In genomic region chr17:45630992-45631391, GRCm38 (mm10) we compare ENCODE assay signal across 11 mouse cellular contexts. TPM values are rescaled to one million over a fixed set of nuclear protein-coding genes. Genes with fewer than 3 reads are reported as not detected.
DNase-seq lines count a peak whose midpoint lies in the region; ATAC-seq and TF ChIP-seq lines count a peak whose summit lies in the region.
"Had no signal": no experiment of that assay in that cellular context is flagged by ENCODE, and none has a peak within 500 bp of the region (broad histone marks: within the 10 kb centered on the region; RNA-seq: fewer than 3 reads in every experiment).

No protein-coding gene starts in this region.

- no peak overlapping the region for H3K4me3 ChIP-seq in kidney, embryonic 16.5 days (ENCODE audit: low read length)
- H3K4me3 ChIP-seq in forebrain, embryonic 10.5 days = peak overlapping the region; percentile 60
- no peak overlapping the region; the same call in 1 of the 2 replicates for H3K4me3 ChIP-seq in hindbrain, embryonic 16.5 days (ENCODE audit: low read length)
- peak overlapping the region; percentile 7 for H3K4me3 ChIP-seq in myocyte

- peaks cover 20% of the 10 kb centered on the region for H3K4me1 ChIP-seq in kidney, embryonic 16.5 days (ENCODE audit: insufficient read depth, low read length)
- peaks cover 30% of the 10 kb centered on the region for H3K4me1 ChIP-seq in forebrain, embryonic 10.5 days
- peaks cover 12% of the 10 kb centered on the region for H3K4me1 ChIP-seq in hindbrain, embryonic 16.5 days (ENCODE audit: control insufficient read depth, insufficient read depth, low read depth, low read length)

- 48% methylated on average over 3 of the region's 3 CpGs for WGBS in kidney, embryonic 16.5 days
- 53% methylated on average over 3 of the region's 3 CpGs for WGBS in forebrain, embryonic 10.5 days
- 49% methylated on average over 3 of the region's 3 CpGs for WGBS in hindbrain, embryonic 16.5 days

- no peak for TF ChIP-seq POLR2A in myocyte (IDR thresholded peaks at IDR 0.05; ENCODE audit: insufficient read length, low read depth)

- no peak overlapping the region for H3ac ChIP-seq in myocyte (ENCODE audit: control insufficient read depth, insufficient read length)

- no peak overlapping the region for H3K9ac ChIP-seq in kidney, embryonic 16.5 days (replicated peaks; ENCODE audit: low read length)
- H3K9ac ChIP-seq in hindbrain, embryonic 16.5 days (ENCODE audit: low read depth, low read length) = no peak overlapping the region; the same call in 1 of the 2 replicates

- DNase-seq in kidney, postnatal 4 days = no peak
- DNase-seq in forebrain, embryonic 10.5 days (ENCODE audit: extremely low spot score, low spot score) = no peak
- no peak for DNase-seq in spleen, postnatal 14 days (ENCODE audit: low spot score in 2 of 2)
- DNase-seq in cerebellum, postnatal 10 days = no peak
- no peak for DNase-seq in left cerebral cortex, postnatal 4 days

- no peak for ATAC-seq in kidney, embryonic 16.5 days (ENCODE audit: low FRiP score, low TSS enrichment)
- ATAC-seq in hindbrain, embryonic 16.5 days = no peak

- H3K27ac ChIP-seq in kidney, embryonic 16.5 days (ENCODE audit: low read length) = no peak overlapping the region
- H3K27ac ChIP-seq in forebrain, embryonic 10.5 days = peak overlapping the region; percentile 82
- peak overlapping the region; percentile 88; the same call in 1 of the 2 replicates for H3K27ac ChIP-seq in hindbrain, embryonic 16.5 days (ENCODE audit: low read depth, low read length)

- intact Hi-C loops in left cerebral cortex, postnatal 4 days (cut with DNase I) = no loop called here

- no peaks in the 10 kb centered on the region for H3K36me3 ChIP-seq in kidney, embryonic 16.5 days (ENCODE audit: insufficient read depth, low read length)
- no peaks in the 10 kb centered on the region for H3K36me3 ChIP-seq in forebrain, embryonic 10.5 days (replicated peaks)
- H3K36me3 ChIP-seq in hindbrain, embryonic 16.5 days (ENCODE audit: control insufficient read depth, insufficient read depth, low read length) = no peaks in the 10 kb centered on the region
- no peaks in the 10 kb centered on the region for H3K36me3 ChIP-seq in myocyte (ENCODE audit: control insufficient read depth, insufficient read depth)

- no peaks in the 10 kb centered on the region for H3K9me3 ChIP-seq in kidney, embryonic 16.5 days (ENCODE audit: low read length)
- no peaks in the 10 kb centered on the region for H3K9me3 ChIP-seq in forebrain, embryonic 10.5 days
- H3K9me3 ChIP-seq in hindbrain, embryonic 16.5 days (ENCODE audit: control insufficient read depth, low read length) = no peaks in the 10 kb centered on the region

- no peaks in the 10 kb centered on the region for H3K79me2 ChIP-seq in myocyte (ENCODE audit: control insufficient read depth, insufficient read depth)

- H3K4me2 ChIP-seq in kidney, embryonic 16.5 days (replicated peaks; ENCODE audit: low read depth, low read length) = peak overlapping the region; percentile 84
- peak overlapping the region; percentile 69 for H3K4me2 ChIP-seq in hindbrain, embryonic 16.5 days (ENCODE audit: low read length)
- H3K4me2 ChIP-seq in myocyte (ENCODE audit: low read depth) = no peak overlapping the region

- no peaks in the 10 kb centered on the region for H3K27me3 ChIP-seq in kidney, embryonic 16.5 days (ENCODE audit: insufficient read depth, low read length)
- H3K27me3 ChIP-seq in forebrain, embryonic 10.5 days (ENCODE audit: poor library complexity, severe bottlenecking) = no peaks in the 10 kb centered on the region
- H3K27me3 ChIP-seq in hindbrain, embryonic 16.5 days (replicated peaks; ENCODE audit: control insufficient read depth, insufficient read depth, low read length) = no peaks in the 10 kb centered on the region
- no peaks in the 10 kb centered on the region for H3K27me3 ChIP-seq in myocyte (ENCODE audit: control insufficient read depth, insufficient read depth, insufficient read length)

TF ChIP-seq in myocyte, 11 proteins besides CTCF, POLR2A, EP300 and RAD21:
- TF ChIP-seq MYOG (IDR thresholded peaks at IDR 0.05; ENCODE audit: control insufficient read depth in 1 of 3, insufficient read depth in 1 of 3, insufficient read length in 2 of 3, low read depth in 2 of 3) (no peak), MYOD1 (IDR thresholded peaks at IDR 0.05; ENCODE audit: control insufficient read depth in 1 of 3, insufficient read length in 2 of 3, low read depth in 2 of 3) (no peak), TCF12 (IDR thresholded peaks at IDR 0.05; ENCODE audit: insufficient read depth, poor library complexity, severe bottlenecking) (no peak), CEBPB (IDR thresholded peaks at IDR 0.05; ENCODE audit: insufficient read depth, poor library complexity, severe bottlenecking) (no peak), USF1 (IDR thresholded peaks at IDR 0.05; ENCODE audit: low read depth) (no peak), TCF3 (IDR thresholded peaks at IDR 0.05; ENCODE audit: insufficient read length, low read depth) (no peak), SRF (IDR thresholded peaks at IDR 0.05; ENCODE audit: control insufficient read depth, insufficient read length, low read depth) (no peak), REST (IDR thresholded peaks at IDR 0.05; ENCODE audit: insufficient read depth, insufficient read length) (no peak)

RNA-seq across cellular contexts. Expression of gene Capn11, which starts 28.1 kb away (rescaled TPM):
- 0.60 and 0.72 TPM in 2 replicates for polyA plus RNA-seq in kidney, embryonic 16.5 days (2015; fragmentation: Nextera tagmentation; extraction: Ambion mirVana)
- 1.1 and 1.6 TPM in 2 replicates for polyA plus RNA-seq in forebrain, embryonic 10.5 days (2016; fragmentation: Nextera tagmentation; extraction: Ambion mirVana)
- 0.75 and 0.79 TPM in 2 replicates for polyA plus RNA-seq in hindbrain, embryonic 16.5 days (2015; fragmentation: Nextera tagmentation; extraction: Ambion mirVana)
- 0.38 TPM for polyA plus RNA-seq in myocyte (2012; fragmentation: generic; extraction: Trizol)
- 1 to 10 TPM in 1 of 2 experiments, under 1 TPM in 1; 0.14 to 3.6 TPM for total RNA-seq in left cerebral cortex, postnatal 4 days (2021)
- polyA plus RNA-seq: intestine, embryonic 14.5 days; lung, embryonic 14.5 days had no signal

RNA-seq across cellular contexts. Expression of gene Mymx, which starts 29.1 kb away (rescaled TPM):
- 6.2 and 7.4 TPM in 2 replicates for polyA plus RNA-seq in kidney, embryonic 16.5 days (2015; fragmentation: Nextera tagmentation; extraction: Ambion mirVana)
- polyA plus RNA-seq in forebrain, embryonic 10.5 days (2016; fragmentation: Nextera tagmentation; extraction: Ambion mirVana) = 0.27 and 0.30 TPM in 2 replicates
- 1.2 TPM in 1 of 2 replicates, not detected in the other for polyA plus RNA-seq in hindbrain, embryonic 16.5 days (2015; fragmentation: Nextera tagmentation; extraction: Ambion mirVana)
- 576 TPM for polyA plus RNA-seq in myocyte (2012; fragmentation: generic; extraction: Trizol)
- total RNA-seq in left cerebral cortex, postnatal 4 days (2021) = not detected
- total RNA-seq: layer of hippocampus, postnatal 14 days had no signal
- polyA plus RNA-seq: intestine, embryonic 14.5 days; lung, embryonic 14.5 days had no signal

RNA-seq across cellular contexts. Expression of gene Slc29a1, which starts 31.6 kb away (rescaled TPM):
- polyA plus RNA-seq in kidney, embryonic 16.5 days (2015; fragmentation: Nextera tagmentation; extraction: Ambion mirVana) = 107 and 116 TPM in 2 replicates
- 70.3 and 76.3 TPM in 2 replicates for polyA plus RNA-seq in forebrain, embryonic 10.5 days (2016; fragmentation: Nextera tagmentation; extraction: Ambion mirVana)
- polyA plus RNA-seq in hindbrain, embryonic 16.5 days (2015; fragmentation: Nextera tagmentation; extraction: Ambion mirVana) = 55.7 and 56.5 TPM in 2 replicates
- 913 TPM for polyA plus RNA-seq in myocyte (2012; fragmentation: generic; extraction: Trizol)
- total RNA-seq in left cerebral cortex, postnatal 4 days (2021) = 10 to 100 TPM; 68.8 to 69.9 TPM

RNA-seq across cellular contexts. Expression of gene Mrpl14, which starts 55.1 kb away (rescaled TPM):
- 140 and 162 TPM in 2 replicates for polyA plus RNA-seq in kidney, embryonic 16.5 days (2015; fragmentation: Nextera tagmentation; extraction: Ambion mirVana)
- polyA plus RNA-seq in forebrain, embryonic 10.5 days (2016; fragmentation: Nextera tagmentation; extraction: Ambion mirVana) = 142 and 151 TPM in 2 replicates
- polyA plus RNA-seq in hindbrain, embryonic 16.5 days (2015; fragmentation: Nextera tagmentation; extraction: Ambion mirVana) = 128 and 134 TPM in 2 replicates
- polyA plus RNA-seq in myocyte (2012; fragmentation: generic; extraction: Trizol) = 276 TPM
- total RNA-seq in left cerebral cortex, postnatal 4 days (2021) = 10 to 100 TPM; 49.2 to 55.7 TPM

RNA-seq across cellular contexts. Expression of gene Tmem63b, which starts 55.7 kb away (rescaled TPM):
- polyA plus RNA-seq in kidney, embryonic 16.5 days (2015; fragmentation: Nextera tagmentation; extraction: Ambion mirVana) = 35.6 and 41.5 TPM in 2 replicates
- polyA plus RNA-seq in forebrain, embryonic 10.5 days (2016; fragmentation: Nextera tagmentation; extraction: Ambion mirVana) = 46.9 and 49.0 TPM in 2 replicates
- polyA plus RNA-seq in hindbrain, embryonic 16.5 days (2015; fragmentation: Nextera tagmentation; extraction: Ambion mirVana) = 147 and 148 TPM in 2 replicates
- 58.4 TPM for polyA plus RNA-seq in myocyte (2012; fragmentation: generic; extraction: Trizol)
- 100 to 1,000 TPM; 272 to 284 TPM for total RNA-seq in left cerebral cortex, postnatal 4 days (2021)

Comparison
In these comparisons a context has a peak if more than half of its experiments do, and no peak if none do; other contexts are left out.
1. H3K4me3 ChIP-seq: peak in forebrain, embryonic 10.5 days (single experiment) and myocyte (single experiment); none in kidney, embryonic 16.5 days (single experiment) and hindbrain, embryonic 16.5 days (single experiment).
2. RNA of gene Mymx, which starts 29.1 kb away (polyA plus RNA-seq): 576 TPM in myocyte (single experiment); 6.2 to 7.4 TPM in kidney, embryonic 16.5 days, 0.27 to 0.30 TPM in forebrain, embryonic 10.5 days and 1.2 TPM in hindbrain, embryonic 16.5 days; every median in the first group is over 10 times any median in the second.